Mouse (Mus musculus) MN1 (cell line): ENCODE measurements around the gene Nfkbiz.
A peak's percentile ranks its signal among the peaks of the same experiment; 100 is the strongest.

Source experiments
- DNase-seq: peaks from one replicate; pipeline ENCODE4 v3.0.0-alpha.2; 2016; ENCODE audit warnings: low spot score

Nfkbiz gene

DNA sequence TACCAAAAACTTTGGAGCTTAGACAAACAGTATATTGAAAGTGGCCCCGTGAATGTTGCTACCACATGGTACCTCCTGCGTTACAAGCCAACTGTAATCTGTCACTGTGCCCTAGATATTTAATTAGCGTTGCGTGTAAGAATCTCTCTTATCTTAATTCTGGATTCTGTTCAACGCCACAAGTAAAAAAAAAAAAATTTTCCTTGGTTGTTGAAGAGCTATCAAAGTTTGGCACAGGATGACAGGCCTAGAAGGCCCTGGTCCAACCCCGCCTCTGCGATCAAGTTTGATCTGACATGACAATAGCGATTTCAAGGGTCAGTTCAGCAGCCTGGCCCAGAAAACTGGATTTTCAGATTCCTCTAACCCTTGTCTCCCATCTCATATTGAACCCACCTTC is 6.1 kb downstream of the Nfkbiz start:
- no peak for DNase-seq

DNA sequence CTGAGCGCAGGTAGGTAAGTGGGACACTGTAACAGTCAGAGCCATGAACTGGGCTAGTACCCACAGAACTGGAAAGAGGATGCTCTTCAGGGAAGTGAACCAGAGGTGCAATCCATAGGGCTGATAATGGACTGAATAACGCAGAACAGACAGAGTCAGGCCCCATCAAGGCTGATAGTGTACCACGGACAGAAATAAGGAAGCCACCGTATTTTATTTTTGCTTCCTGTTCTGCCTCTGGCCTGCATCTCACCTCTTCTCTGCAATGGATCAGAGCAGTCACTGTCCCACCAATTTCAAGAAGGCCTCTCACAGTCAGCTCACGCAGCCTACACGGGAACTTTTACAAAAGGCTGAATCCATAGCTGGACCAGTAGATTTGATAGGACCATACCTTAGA is 6.7 kb downstream of the Nfkbiz start:
- DNase-seq, result no peak

DNA sequence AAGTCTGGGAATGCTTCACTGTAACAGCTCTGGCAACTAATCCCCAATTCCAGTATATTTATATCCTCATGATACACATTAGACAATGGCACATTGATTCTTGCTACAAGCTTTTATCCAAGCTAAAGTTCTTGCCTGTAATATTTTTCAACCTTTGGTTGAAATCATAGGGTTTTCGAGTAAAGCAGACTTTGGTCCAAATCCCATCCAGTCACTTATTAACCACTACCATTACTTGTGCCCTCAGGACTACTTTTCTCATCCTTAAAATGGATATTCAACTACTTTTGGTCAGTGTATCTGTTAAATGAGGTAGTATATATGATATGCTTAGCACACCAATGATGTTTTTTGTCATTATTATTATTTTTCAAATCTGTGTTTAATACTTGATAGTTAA is 7.2 kb downstream of the Nfkbiz start:
- no peak for DNase-seq

GRCm38 (mm10) chr16:55823398-55824155 is 15.1 kb downstream of the Nfkbiz start:
- no peak for DNase-seq

DNA sequence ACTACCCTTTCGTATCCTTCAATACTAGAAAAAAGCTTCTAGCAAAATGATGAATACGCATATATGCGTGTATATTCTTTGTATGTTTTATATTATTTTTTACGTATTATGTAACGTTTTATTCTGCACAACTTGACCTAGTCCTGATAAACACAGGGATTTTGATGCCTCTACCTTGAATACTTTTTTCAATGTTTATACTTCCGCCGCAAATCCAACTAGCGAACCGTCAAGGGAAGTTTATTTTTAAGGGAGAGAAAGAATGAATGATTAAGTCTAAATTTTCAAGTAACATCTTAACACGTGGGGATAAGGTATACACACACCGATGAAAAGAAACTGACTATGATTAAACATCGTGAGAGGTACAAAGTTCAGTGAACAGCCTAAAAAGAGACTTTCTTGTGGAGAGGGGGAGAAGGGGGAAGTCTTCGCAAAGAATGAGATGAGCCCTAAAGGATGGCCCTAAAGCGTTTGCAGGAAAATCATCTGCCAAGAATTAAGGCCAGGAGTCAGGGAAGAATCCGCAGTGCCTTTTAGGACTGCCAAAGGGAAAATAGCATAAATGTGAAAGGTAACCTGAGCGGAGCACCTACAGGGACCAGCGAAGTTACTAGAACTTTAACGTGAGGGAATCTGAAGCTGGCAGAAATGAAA is 15.8 kb downstream of the Nfkbiz start:
- DNase-seq, result no peak

- peak; percentile 89 for DNase-seq
These were observed 16.5 kb downstream of the Nfkbiz start for GRCm38 (mm10) chr16:55821997-55822740.

DNA sequence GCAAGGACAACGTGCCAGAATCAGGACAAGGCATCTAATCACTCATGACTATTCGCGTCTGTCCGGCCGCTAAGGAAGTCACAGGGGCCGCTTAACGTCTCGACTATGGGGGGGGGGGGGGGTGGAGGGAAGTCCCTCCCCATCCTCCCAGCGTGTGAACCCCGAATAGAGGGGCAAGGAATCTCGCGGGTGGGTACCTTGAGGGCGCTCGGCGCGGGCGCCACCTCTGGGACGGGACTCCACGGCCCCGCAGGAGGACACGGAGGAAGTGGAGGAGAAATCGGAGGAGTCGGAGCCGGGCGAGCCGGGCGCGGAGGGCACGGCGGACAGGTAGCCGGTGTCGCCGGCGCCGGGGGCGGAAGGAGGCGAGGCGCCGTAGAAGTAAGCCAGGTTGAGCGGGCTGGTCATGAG is 17.1 kb downstream of the Nfkbiz start:
- peak; percentile 10 for DNase-seq

DNA sequence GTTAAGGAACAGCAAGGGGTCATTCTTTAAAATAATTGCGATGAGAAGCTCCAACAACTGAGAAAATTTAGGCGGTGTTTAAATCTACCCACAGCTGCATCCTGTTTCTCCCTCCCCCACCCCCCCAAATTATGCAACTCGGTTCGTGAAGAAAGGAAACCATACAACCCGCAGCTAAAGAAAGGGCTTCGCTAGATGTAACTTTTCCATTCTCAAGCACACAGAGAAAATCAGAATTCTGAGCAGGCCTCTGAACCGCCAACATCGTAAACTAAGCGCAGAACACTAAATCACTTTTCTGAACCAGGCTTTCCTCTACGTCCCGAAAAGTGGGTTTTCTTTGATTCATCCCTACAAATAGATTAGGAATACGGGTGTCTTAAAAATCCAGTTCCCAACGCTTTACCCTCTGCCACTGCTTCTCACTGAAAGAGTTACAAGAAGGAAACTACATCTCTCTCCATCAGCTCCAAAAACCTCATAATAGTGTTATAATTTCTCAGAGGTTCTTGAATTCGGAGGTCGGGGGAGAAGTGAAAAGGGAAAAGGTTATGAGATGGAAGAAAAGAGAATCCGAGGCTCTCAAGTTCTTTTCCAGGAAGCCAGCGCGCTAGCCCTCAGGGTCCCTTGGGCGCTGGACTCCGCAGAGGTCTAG is 17.7 kb downstream of the Nfkbiz start:
- peak; percentile 32 for DNase-seq

DNA sequence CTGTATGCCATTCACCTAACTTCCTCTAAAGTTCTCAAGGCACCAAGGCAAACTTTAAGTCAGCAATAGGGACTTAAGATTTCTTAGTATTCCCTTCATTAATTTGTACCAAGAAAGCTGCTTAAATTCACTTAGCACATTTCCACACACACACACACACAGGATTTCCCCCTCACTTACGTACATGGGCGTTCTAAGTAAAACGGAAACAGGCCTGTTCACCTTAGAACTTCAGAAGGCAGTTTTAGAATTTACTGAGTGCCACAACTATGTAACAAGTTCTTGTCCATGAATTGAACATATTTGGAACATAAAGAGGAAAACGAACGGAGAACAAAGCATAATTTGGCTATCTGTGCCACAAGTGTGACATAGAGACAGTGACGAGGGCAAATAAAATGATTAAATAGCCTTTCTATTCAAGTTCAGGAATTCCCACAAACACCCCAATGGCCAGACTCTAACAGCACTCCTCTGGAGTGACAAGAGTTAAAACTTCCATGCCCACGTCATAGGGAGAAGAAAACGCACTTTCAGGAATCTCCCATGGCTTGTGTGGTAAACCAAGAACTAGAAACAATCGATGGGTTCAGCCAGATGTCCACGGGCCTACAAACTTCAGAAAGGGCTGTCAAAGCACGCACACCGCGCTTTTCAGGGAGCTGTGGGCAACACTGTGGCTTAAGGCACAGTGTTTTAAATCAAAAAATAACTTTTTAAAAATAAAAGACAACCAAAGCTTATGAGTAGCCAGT is 18.4 kb downstream of the Nfkbiz start:
- peak; percentile 17 for DNase-seq

GRCm38 (mm10) chr16:55819186-55819861 is 19.4 kb downstream of the Nfkbiz start:
- peak; percentile 45 for DNase-seq

- DNase-seq, result no peak
These were observed 20.8 kb downstream of the Nfkbiz start for GRCm38 (mm10) chr16:55817717-55818515.

DNA sequence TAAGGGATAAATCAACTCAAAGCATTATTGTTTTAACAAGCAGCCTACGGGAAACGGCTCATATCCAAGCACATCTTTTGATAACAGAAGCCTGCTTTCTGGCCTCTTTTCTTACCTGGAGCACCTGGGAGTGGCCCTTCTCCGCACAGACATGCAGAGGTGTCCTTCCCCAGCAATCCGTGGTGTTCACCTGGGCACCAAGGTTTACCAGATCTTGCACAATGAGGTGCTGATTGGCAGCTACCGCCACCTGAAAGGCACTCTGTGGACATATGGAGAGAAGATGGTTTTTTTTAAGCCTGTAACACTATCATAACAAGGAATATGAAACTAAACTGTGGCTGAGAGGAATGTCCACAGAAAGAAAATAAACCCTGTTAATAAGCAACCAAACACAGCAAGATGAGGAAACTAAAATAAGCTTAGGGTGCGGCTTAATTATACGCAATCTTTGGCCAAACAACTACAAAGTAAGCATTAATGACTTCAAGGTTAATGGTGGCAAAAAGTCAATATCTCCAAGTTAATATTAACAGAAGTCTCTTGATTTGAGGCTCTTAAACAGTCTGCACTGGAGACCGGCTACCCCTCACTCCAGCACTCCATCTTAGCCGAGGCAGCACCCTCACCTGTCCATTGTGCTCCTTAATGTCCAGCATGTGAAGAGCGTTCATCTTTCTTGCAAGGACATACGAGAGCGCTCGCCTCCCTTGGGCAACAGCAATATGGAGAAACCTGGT is 22.3 kb downstream of the Nfkbiz start:
- no peak for DNase-seq

DNA sequence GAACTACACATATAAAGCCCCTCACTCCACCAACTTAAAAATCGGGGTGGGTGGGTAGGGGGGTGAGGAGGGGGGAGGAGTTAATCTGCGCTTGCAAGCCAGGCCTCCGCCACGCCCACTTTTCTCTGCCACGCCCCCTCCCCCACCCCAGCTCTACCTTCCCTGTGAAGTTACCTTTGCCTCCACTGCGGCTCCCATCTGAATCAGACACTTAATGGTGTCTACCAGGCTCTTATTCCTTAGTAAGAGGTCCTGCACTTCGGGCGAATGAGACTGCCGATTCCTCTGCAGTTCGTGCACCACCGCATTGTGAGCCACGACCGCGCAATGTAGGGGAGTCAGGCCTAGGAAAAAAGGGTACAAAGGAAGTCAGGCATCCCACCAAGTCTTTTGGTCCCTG is 23.2 kb downstream of the Nfkbiz start:
- DNase-seq, result no peak

GRCm38 (mm10) chr16:55814686-55815085 is 24.0 kb downstream of the Nfkbiz start:
- no peak for DNase-seq

GRCm38 (mm10) chr16:55813916-55814315 is 24.8 kb downstream of the Nfkbiz start:
- DNase-seq, result no peak

GRCm38 (mm10) chr16:55811792-55812191 is 26.9 kb downstream of the Nfkbiz start:
- no peak for DNase-seq

GRCm38 (mm10) chr16:55809779-55810514 is 28.8 kb downstream of the Nfkbiz start:
- no peak for DNase-seq

GRCm38 (mm10) chr16:55809345-55809744 is 29.4 kb downstream of the Nfkbiz start:
- no peak for DNase-seq

GRCm38 (mm10) chr16:55807505-55807932 is 31.2 kb downstream of the Nfkbiz start:
- peak; percentile 64 for DNase-seq
